Mouse (Mus musculus): ENCODE results near the gene Gm37419. TPM values are rescaled to one million over a fixed set of nuclear protein-coding genes. Genes with fewer than 3 reads are reported as not detected.

The Gm37419 gene
- total and polyA plus RNA-seq, 2 experiments from 2014 or later: not detected

DNA sequence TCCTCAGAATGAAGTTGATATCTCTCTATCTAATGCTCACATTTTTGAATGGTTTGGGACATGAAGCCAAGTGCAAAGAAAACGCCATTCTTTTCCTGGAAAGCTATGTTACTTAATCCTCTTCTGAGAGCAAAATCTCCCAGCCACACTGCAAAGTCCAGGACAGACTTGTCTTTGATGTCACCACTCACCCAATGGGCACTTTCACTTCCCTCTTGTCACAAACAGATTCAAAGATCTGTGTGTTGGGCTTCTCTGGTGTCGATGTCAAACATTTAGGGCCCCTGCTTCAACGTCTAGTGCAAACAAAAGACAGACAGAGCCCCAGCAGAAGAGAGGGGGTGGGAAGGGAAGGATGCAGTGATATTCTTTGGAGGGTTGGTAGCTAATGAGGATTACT lies 23.8 kb downstream of the Gm37419 start:
- no peaks in the 10 kb centered on the region for H3K9me3 ChIP-seq (ENCODE audit: low read length)
- H3K27me3 ChIP-seq (ENCODE audit: insufficient read depth, low read length): no peaks in the 10 kb centered on the region
- DNase-seq (no peak), ATAC-seq (no peak)
- H3K4me3 ChIP-seq (ENCODE audit: low read depth, low read length): no peak overlapping the region
- no peaks in the 10 kb centered on the region for H3K36me3 ChIP-seq (ENCODE audit: insufficient read depth)
- TF ChIP-seq CTCF (IDR thresholded peaks at IDR 0.05; ENCODE audit: low read depth): no peak
- no peak overlapping the region for H3K27ac ChIP-seq (ENCODE audit: low read depth, low read length)
- no peak overlapping the region for H3K9ac ChIP-seq
- H3K4me1 ChIP-seq (ENCODE audit: insufficient read depth): no peaks in the 10 kb centered on the region
- 50% methylated on average over 3 of the region's 3 CpGs for WGBS
- H3K4me2 ChIP-seq (ENCODE audit: low read depth): no peak overlapping the region

DNA sequence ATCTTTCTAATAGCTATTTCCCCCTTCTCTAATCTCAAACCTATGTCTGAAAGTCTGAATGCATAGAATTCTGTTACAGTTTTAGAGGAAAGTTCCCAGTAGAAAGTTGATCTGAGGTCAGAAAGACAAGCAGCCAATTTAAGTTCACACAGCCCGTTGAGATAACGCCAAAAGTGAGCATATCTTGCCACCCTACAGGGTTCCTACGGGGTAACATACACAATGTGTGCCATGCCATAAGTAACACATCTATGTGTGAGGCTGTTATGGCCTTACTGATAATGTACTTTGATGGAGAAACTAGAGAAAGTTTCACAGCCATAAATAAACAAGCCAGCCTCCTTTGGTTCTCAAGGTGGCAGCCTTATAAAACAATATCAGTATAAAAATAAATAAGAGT lies 26.1 kb downstream of the Gm37419 start:
- WGBS: 88% methylated on average over 3 of the region's 3 CpGs
- no peaks in the 10 kb centered on the region for H3K27me3 ChIP-seq (ENCODE audit: insufficient read depth, low read length)
- TF ChIP-seq CTCF (IDR thresholded peaks at IDR 0.05; ENCODE audit: low read depth): no peak
- H3K4me3 ChIP-seq (ENCODE audit: low read depth, low read length): no peak overlapping the region
- ATAC-seq (no peak), DNase-seq (no peak)
- H3K9ac ChIP-seq: no peak overlapping the region
- no peaks in the 10 kb centered on the region for H3K4me1 ChIP-seq (ENCODE audit: insufficient read depth)
- no peaks in the 10 kb centered on the region for H3K9me3 ChIP-seq (ENCODE audit: low read length)
- no peak overlapping the region for H3K4me2 ChIP-seq (ENCODE audit: low read depth)
- no peak overlapping the region for H3K27ac ChIP-seq (ENCODE audit: low read depth, low read length)
- no peaks in the 10 kb centered on the region for H3K36me3 ChIP-seq (ENCODE audit: insufficient read depth)

GRCm38 (mm10) chr16:24016273-24016672 lies 28.0 kb downstream of the Gm37419 start:
- Histone ChIP-seq H3K36me3 (ENCODE audit: insufficient read depth) (no peaks in the 10 kb centered on the region), H3K27ac (ENCODE audit: low read depth, low read length) (no peak overlapping the region), H3K4me1 (ENCODE audit: insufficient read depth) (no peaks in the 10 kb centered on the region), H3K9me3 (ENCODE audit: low read length) (no peaks in the 10 kb centered on the region), H3K27me3 (ENCODE audit: insufficient read depth, low read length) (no peaks in the 10 kb centered on the region), H3K9ac (no peak overlapping the region), H3K4me2 (ENCODE audit: low read depth) (no peak overlapping the region), H3K4me3 (ENCODE audit: low read depth, low read length) (no peak overlapping the region)
- no peak for TF ChIP-seq CTCF (IDR thresholded peaks at IDR 0.05; ENCODE audit: low read depth)
- ATAC-seq: no peak
- WGBS: 62% methylated on average over 6 of the region's 6 CpGs
- no peak for DNase-seq

DNA sequence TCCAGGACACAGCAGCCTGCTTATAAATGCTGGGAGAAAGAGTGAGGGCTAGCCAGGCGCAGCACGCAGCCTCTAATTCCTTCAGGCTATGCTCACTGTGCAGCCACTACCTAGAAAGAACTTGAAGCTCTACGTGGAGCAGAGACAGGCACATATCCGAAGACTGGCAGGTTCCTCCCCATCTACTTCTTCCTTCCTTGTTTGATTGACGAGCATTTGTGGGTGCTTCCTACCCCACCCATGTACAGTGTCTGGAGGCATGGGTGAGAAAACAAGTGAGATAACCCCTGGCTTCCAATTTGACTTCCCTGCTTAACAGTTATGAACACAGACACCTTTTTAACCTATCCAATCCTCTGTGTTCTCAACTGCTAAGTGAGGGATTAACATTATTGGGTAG lies 28.5 kb downstream of the Gm37419 start:
- Histone ChIP-seq H3K9me3 (ENCODE audit: low read length) (no peaks in the 10 kb centered on the region), H3K27me3 (ENCODE audit: insufficient read depth, low read length) (no peaks in the 10 kb centered on the region), H3K36me3 (ENCODE audit: insufficient read depth) (no peaks in the 10 kb centered on the region), H3K27ac (ENCODE audit: low read depth, low read length) (no peak overlapping the region), H3K4me3 (ENCODE audit: low read depth, low read length) (no peak overlapping the region), H3K4me1 (ENCODE audit: insufficient read depth) (no peaks in the 10 kb centered on the region), H3K4me2 (ENCODE audit: low read depth) (no peak overlapping the region), H3K9ac (no peak overlapping the region)
- no peak for ATAC-seq
- no peak for DNase-seq
- no peak for TF ChIP-seq CTCF (IDR thresholded peaks at IDR 0.05; ENCODE audit: low read depth)
- WGBS: 75% methylated on average over 5 of the region's 5 CpGs

GRCm38 (mm10) chr16:24021722-24022121 lies 33.4 kb downstream of the Gm37419 start:
- WGBS: 73% methylated on average over 1 of the region's 1 CpGs
- no peak overlapping the region for H3K4me3 ChIP-seq (ENCODE audit: low read depth, low read length)
- no peak for ATAC-seq

DNA sequence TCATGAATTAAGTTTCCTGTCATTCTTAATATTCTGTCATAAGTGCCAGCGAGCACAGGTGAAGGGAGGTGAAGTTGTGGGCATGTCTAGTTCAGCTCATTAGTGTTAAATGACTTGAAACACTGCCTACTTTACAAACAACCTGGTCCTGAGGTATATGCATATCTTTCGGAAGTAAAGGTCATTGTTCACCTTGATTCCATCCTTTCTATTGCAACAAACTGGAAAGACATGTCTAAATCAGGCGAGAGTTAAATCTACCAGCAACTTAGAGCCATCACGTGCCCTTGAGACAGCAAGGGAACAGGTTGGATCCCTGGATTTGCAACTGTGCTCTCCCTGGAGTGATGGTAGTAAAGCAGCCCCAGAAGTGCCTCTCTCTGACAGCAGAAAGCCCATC lies 34.3 kb downstream of the Gm37419 start:
- no peaks in the 10 kb centered on the region for H3K4me1 ChIP-seq (ENCODE audit: insufficient read depth)
- no peak overlapping the region for H3K27ac ChIP-seq (ENCODE audit: low read depth, low read length)
- H3K4me3 ChIP-seq (ENCODE audit: low read depth, low read length): no peak overlapping the region
- DNase-seq (no peak), ATAC-seq (no peak)
- no peaks in the 10 kb centered on the region for H3K27me3 ChIP-seq (ENCODE audit: insufficient read depth, low read length)
- H3K9me3 ChIP-seq (ENCODE audit: low read length): no peaks in the 10 kb centered on the region
- H3K9ac ChIP-seq: no peak overlapping the region
- no peak overlapping the region for H3K4me2 ChIP-seq (ENCODE audit: low read depth)
- TF ChIP-seq CTCF (IDR thresholded peaks at IDR 0.05; ENCODE audit: low read depth): no peak
- no peaks in the 10 kb centered on the region for H3K36me3 ChIP-seq (ENCODE audit: insufficient read depth)
- 92% methylated on average over 4 of the region's 4 CpGs for WGBS

More at GRCm38 (mm10) chr16:24021722-24022121, 33.4 kb downstream of the Gm37419 start:
- H3K4me1 ChIP-seq (ENCODE audit: insufficient read depth): no peaks in the 10 kb centered on the region
- H3K36me3 ChIP-seq (ENCODE audit: insufficient read depth): no peaks in the 10 kb centered on the region
- no peak overlapping the region for H3K27ac ChIP-seq (ENCODE audit: low read depth, low read length)
- DNase-seq: no peak
- no peaks in the 10 kb centered on the region for H3K9me3 ChIP-seq (ENCODE audit: low read length)
- no peak overlapping the region for H3K9ac ChIP-seq
- no peak for TF ChIP-seq CTCF (IDR thresholded peaks at IDR 0.05; ENCODE audit: low read depth)
- H3K27me3 ChIP-seq (ENCODE audit: insufficient read depth, low read length): no peaks in the 10 kb centered on the region
- no peak overlapping the region for H3K4me2 ChIP-seq (ENCODE audit: low read depth)

GRCm38 (mm10) chr16:24025442-24025841 lies 37.2 kb downstream of the Gm37419 start:
- Histone ChIP-seq H3K27ac (ENCODE audit: low read depth, low read length) (no peak overlapping the region), H3K4me1 (ENCODE audit: insufficient read depth) (no peaks in the 10 kb centered on the region), H3K9me3 (ENCODE audit: low read length) (no peaks in the 10 kb centered on the region), H3K4me2 (ENCODE audit: low read depth) (no peak overlapping the region), H3K4me3 (ENCODE audit: low read depth, low read length) (no peak overlapping the region), H3K9ac (no peak overlapping the region), H3K36me3 (ENCODE audit: insufficient read depth) (no peaks in the 10 kb centered on the region), H3K27me3 (ENCODE audit: insufficient read depth, low read length) (no peaks in the 10 kb centered on the region)
- WGBS: 76% methylated on average over 7 of the region's 7 CpGs
- ATAC-seq: no peak
- TF ChIP-seq CTCF (IDR thresholded peaks at IDR 0.05; ENCODE audit: low read depth): no peak
- DNase-seq: no peak

Measured in forebrain, postnatal 0 days (tissue).